Mouse (Mus musculus): ENCODE measurements at regions not wholly inside any gene's neighbourhood (a gene's known extent, or its start where the extent isn't known, plus 50 kb on each side); places are given as distances from the start of the nearest gene placed in this dataset.

DNA sequence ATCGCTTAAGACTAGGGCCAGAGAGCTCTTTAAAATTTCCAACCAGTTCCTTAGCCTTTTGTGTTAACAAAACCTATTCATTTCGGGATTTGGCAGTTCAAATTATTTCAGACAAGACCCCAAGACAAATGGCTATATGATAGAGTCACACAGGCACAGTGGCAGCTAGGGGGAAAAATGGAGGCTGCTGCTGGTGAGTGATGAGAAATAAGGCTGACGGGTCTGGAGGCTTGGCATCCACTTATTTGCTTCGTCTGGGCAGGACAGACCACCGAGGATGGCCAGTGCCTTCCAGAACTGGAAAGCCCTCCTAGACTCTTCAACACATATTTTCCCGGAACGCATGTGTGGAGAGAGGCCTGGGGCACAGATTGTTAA, 189.8 kb upstream of the Irx4 start:
- TF ChIP-seq CTCF (IDR thresholded peaks at IDR 0.05; ENCODE audit: borderline replicate concordance, control insufficient read depth, extremely low read depth, insufficient read depth, low read length, poor library complexity) (no peak), POLR2A (IDR thresholded peaks at IDR 0.05; ENCODE audit: control insufficient read depth, extremely low read depth, insufficient read depth, low read length, poor library complexity) (no peak)
